Mouse (Mus musculus) CH12.LX (cell line): Measurements from ENCODE around the gene Zfp94.

ENCODE experiments used
- MAX ChIP-seq: IDR thresholded peaks from 2 replicates; pipeline ENCODE4 v1.6.1; 2011; ENCODE audit warnings: low read length, improper control_type of control experiment
- POLR2A ChIP-seq: IDR thresholded peaks from 2 replicates; pipeline ENCODE4 v1.6.1; 2011; ENCODE audit warnings: low read depth, mild to moderate bottlenecking, improper control_type of control experiment, low read length
- ZNF384 ChIP-seq: IDR thresholded peaks from 2 replicates; pipeline ENCODE4 v1.6.1; 2012; ENCODE audit warnings: low read depth, low read length, improper control_type of control experiment, inconsistent platforms

DNA sequence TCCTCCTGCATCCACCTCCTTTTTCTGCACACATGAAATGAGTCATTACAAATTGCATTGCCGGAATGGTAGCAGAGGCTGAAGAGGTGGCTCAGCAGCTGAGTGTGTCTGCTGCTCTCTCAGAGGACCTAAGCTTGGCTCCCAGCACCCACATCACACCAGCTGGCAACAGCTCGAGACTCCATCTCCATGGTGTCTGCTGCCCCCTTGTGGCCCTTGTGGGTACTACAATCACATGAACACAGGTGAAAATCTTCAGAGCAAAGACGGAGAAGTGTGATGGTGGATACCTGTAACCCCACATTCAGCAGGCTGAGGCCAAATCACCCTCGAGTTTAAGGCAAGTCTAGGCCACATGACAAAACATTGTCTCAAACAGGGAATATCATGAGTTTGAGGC lies 41.4 kb upstream of the Zfp94 start:
- TF ChIP-seq ZNF384 (no peak), MAX (no peak), POLR2A (no peak)
